Mouse (Mus musculus): ENCODE measurements around the gene Vmn1r180.
"Not testable (repeated sequence)": the region's sequence is repeated elsewhere in the genome, so short reads cannot be mapped to it uniquely, and the experiment has no call there.

The Vmn1r180 gene

GRCm38 (mm10) chr7:23950332-23950731, at the start of gene Vmn1r180:
Gene Vmn1r180 (plus strand): TSS chr7:23950632.
- DNase-seq (ENCODE audit: low read depth), result no peak

GRCm38 (mm10) chr7:23926678-23927077, 23.8 kb upstream of the Vmn1r180 start, which contains the start of gene Vmn1r179:
Gene Vmn1r179 (plus strand): TSS chr7:23926978.
- no peak for DNase-seq (ENCODE audit: low read depth)

GRCm38 (mm10) chr7:23968044-23968443, 17.6 kb downstream of the Vmn1r180 start:
- DNase-seq (ENCODE audit: low read depth), result not testable (repeated sequence)

- not testable (repeated sequence) for DNase-seq (ENCODE audit: low read depth)
Observed at GRCm38 (mm10) chr7:23974315-23974714, 23.9 kb downstream of the Vmn1r180 start, which contains the start of gene Vmn1r181. Gene Vmn1r181 (plus strand): TSS chr7:23974615.

GRCm38 (mm10) chr7:24001391-24001790, 51.0 kb downstream of the Vmn1r180 start, which contains the start of gene V1rd19:
Gene V1rd19 (plus strand): TSS chr7:24001691.
- DNase-seq (ENCODE audit: low read depth), result no peak

All from fibroblast of lung, adult 2 months (primary cell).